Mouse (Mus musculus): ENCODE data around the gene Nr1d2. TPM values are rescaled to one million over a fixed set of nuclear protein-coding genes. Genes with fewer than 3 reads are reported as not detected.
"Not testable (repeated sequence)": the region's sequence is repeated elsewhere in the genome, so short reads cannot be mapped to it uniquely, and the experiment has no call there.

The Nr1d2 gene
- total RNA-seq, 2 experiments from 2014 or later: 57.9 TPM

DNA sequence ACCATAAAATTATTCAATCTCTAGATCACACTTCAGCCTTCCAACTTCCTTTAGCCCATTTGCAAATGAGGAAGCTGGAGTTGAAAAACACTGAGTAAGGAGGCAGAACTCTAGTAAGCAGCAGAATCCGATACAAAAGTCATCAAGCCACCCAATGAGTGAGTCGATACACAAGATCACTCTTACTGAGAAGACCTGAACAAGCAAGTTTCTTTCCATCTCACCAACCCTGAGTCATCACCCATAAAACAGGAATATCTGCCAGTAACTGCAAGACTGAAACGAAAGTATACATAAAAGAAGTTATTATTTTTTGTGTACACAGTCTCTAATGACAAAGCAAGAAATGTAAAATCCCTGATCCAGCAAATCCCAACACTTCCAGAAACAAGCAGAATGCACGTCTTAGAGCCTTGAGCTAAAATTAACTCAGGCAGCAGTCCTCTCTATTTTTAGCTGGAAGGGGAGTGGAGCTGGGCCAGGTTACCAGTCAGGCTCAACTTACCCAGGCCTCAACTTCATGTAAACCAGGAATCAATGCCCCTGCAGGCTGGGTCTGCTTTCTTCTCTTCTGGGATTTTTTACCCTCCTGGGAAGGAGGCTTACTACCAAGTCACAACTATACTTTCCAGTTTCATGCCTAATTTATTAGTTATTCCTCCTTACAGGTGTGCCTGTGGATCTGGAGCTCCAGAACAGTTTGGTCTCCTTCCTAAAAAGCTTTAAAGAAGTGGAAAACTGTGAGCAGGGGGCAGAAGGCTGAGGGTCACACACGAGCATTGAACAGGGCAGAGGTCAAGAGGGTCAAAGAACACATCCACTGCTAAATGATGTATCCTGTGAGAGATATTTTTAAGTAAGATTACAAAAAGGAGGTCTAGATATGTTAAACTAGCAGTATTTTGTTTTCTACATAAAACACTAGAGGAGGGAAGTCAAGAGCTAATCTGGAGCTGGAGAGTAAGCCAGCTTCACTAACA lies 4.7 kb downstream of the Nr1d2 start:
- no peak for DNase-seq (ENCODE audit: extremely low spot score in 1 of 2, low spot score in 1 of 2)

DNA sequence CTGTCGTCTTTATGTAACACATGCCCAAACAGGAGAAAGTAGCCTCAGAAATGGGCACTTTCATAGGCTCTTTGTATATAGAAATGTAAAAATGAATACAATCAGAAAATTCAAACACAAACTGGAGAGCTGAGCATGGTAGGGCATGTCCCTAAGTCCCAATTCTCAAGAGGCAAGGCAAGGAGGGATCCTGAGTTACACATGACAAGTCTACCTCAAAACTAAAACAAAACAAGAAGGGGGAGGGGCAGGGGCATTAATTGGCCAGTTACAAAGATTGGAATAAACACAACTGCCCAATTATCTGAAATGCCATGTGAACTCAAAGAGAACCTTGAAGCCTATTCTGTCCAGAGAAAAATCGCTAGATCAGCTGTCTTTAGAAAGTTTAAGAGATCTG lies 5.9 kb downstream of the Nr1d2 start:
- no peak for DNase-seq (ENCODE audit: extremely low spot score in 1 of 2, low spot score in 1 of 2)

DNA sequence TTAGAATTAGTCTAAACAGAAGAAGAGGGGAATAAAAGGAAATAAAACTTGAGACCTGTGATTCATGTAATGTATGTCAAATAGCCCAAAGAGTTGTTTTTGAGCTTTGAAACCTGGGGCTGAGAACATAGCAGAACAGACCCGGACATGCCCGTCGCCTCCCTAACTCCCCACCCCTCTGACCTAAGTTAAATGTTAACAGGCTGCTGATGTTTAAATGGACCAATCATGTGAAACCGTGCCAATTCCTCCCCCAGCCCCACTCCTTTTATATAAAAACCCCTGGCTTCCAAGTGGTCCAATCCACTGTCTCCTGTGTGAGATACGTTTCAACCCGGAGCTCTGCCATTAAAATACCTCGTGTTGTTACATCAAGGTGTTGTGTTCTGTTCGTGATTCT lies 7.1 kb downstream of the Nr1d2 start:
- DNase-seq (ENCODE audit: extremely low spot score in 1 of 2, low spot score in 1 of 2): not testable (repeated sequence)

DNA sequence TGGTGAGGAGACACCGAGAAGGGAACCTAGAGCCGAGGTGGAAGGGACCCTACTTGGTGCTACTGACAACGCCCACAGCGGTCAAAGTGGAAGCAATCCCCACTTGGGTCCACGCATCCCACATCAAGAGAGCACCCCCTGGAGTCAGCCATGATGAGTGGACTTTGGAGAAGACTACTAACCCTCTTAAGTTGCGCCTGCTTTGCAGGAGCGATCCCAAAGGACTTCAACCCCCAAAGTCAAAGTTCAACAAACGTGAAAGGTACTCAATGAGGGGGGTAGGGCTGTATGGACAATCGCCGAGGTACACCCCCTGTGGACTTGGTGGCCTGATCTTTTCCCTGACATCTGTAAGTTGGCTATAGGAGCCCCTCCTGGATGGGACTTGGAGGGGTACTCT lies 9.2 kb downstream of the Nr1d2 start:
- DNase-seq (ENCODE audit: extremely low spot score in 1 of 2, low spot score in 1 of 2): not testable (repeated sequence)

DNA sequence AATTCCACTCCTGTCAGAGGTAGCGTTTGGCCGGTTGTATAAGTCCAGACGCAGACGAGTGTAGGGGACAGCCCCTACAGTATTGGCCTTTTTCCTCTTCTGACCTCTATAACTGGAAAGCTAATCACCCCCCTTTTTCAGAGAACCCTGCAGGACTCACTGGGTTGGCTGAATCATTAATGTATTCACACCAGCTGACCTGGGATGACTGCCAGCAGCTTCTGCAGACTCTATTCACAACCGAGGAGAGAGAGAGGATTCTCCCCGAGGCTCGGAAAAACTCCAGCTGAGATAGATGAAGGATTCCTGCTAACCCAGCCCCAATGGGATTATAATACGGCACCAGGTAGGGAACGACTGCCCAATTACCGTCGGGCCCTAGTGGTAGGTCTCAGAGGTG lies 12.7 kb downstream of the Nr1d2 start:
- not testable (repeated sequence) for DNase-seq (ENCODE audit: extremely low spot score in 1 of 2, low spot score in 1 of 2)

DNA sequence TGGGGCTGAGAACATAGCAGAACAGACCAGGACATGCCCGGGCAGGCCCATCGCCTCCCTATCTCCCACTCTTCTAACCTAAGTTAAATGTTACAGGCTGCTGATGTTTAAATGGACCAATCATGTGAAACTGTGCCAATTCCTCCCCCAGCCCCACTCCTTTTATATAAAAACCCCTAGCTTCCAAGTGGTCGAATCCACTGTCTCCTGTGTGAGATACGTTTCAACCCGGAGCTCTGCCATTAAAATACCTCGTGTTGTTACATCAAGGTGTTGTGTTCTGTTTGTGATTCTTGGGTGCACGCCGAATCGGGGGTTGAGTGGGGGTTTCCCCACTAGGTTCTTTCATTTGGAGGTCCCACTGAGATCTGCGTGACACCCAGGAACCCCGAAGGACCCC lies 13.5 kb downstream of the Nr1d2 start:
- not testable (repeated sequence) for DNase-seq (ENCODE audit: extremely low spot score in 1 of 2, low spot score in 1 of 2)

DNA sequence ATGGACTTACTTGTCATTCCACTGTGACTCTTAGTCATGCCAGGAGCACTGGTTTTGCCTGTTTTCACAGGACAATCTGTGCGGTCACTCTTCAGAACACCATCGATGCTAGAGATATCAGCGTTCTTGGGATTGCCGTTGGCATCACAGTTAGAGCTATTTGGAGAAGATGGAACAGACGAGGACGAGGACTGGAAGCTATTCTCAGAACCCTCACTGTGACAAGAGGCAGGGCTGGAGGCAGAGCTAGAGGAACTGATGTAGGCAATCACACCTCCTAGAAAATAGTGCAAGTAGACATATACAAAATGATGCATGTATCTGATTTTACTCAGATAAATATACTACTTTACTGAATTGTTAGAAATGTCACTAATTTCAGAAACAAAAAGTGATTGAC lies 16.9 kb downstream of the Nr1d2 start:
- no peak for DNase-seq (ENCODE audit: extremely low spot score in 1 of 2, low spot score in 1 of 2)

DNA sequence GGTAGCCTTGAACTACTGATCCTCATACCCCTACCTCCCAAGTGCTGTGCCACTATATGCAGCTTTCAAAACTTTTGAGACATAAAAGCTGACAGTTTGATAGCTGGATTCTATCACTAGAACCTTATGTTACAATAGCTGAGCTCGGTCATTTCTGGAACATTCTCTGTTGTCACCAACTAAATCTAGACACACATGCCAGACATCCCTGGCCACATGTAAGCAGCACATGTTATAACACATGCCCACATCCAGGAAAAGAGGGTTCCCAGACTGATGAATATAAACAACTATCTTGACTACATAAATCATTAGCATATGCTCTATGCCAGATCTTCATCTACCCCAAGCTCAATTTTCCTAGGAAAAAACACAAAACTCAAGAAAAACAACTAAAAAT lies 21.8 kb downstream of the Nr1d2 start:
- no peak for DNase-seq (ENCODE audit: extremely low spot score in 1 of 2, low spot score in 1 of 2)

DNA sequence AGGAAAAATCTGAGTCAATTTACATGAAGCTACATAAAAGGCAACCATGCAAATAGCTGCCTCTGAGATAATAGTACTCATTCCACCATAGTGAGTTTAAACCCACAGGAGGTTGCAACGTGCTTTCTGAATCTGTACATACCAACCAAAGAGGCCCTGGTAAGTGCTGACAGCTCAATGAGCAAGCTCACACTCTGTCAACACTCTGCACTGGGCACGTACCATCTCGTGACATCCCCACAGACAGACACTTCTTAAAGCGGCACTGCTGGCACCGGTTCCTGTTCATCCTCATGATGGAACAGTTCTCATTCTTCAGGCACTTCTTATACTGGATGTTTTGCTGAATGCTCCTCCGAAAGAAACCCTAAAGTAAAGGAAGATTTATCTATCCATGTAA lies 22.5 kb downstream of the Nr1d2 start:
- DNase-seq (ENCODE audit: extremely low spot score in 1 of 2, low spot score in 1 of 2): no peak

DNA sequence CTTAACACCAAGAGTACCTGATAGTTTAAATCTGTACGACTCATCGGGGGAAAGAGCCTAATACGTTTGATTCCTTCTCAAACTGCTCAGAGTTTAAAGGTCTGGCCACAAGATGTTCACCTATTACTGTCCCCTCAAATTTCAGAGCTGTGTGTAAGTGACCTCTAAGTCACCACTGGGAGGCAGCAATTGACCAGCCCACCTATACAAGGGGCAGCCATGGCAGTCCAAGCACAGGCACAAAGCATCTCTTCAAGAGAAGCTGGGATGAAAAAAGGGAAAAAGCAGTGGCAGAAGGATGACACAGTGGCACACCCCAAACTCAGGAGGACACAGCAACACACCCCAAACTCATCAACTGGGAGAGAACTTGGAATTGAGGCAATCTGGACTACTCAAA lies 28.1 kb downstream of the Nr1d2 start:
- no peak for DNase-seq (ENCODE audit: extremely low spot score in 1 of 2, low spot score in 1 of 2)

DNA sequence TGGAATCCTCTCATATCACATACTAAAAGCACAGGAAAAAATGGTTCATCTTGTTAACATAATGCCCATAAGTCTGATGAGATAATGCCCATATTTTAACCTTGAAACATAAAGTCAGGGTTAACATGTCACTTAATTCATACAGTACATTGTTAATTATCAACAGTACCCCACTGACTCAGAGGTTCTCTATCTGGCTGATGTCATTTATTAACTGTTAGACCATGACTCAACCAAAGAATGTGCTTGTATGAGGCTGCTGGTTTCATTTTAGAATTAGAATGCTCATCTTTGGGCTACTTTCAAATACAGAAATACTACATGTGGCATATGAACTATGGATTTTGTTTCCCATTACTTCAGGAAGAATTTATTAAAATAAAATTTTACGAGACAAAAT lies 34.6 kb downstream of the Nr1d2 start:
- not testable (repeated sequence) for DNase-seq (ENCODE audit: extremely low spot score in 1 of 2, low spot score in 1 of 2)

DNA sequence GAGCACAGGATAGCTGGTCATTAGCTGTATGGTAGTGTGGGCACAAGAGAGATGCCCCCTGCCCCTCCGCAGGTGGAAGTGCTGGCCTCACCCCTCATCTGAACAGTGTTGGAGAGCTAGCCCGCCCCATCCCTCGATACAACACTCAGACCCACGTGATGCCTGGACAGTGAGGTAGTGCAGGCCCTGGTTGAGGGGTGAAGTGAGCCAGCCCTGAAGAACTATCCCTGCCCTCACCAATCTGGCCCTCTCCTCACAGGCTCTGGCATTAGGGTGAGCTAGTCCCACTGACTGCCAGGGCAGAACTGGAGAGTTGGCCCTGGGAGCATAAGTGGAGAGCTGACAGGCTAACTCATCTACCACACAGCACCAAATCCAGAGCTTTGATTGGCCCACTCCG lies 37.5 kb downstream of the Nr1d2 start:
- no peak for DNase-seq (ENCODE audit: extremely low spot score in 1 of 2, low spot score in 1 of 2)

DNA sequence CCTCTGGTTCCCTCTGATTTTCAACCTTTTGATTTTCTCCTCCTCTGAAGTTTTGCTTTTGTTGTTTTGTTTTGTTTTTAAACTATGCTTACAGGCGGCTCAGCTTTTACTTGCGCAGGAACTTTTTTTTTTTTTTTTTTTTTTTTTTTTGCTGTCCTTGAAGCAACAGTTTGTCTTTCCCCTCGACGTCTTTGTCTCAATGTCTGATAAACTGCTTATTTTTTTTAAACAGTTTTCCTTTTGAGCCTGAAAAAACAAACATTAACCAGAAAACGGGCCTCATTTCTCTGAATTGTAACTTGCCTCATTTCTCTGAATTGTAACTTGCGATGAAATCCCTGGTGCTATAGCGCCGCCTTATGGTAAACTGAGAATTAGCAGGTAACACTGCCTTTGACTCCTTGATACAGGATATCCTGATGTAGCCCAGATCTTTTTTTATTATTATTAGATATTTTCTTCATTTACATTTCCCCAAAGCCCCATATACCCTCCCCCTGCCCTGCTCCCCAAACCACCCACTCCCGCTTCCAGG lies 52.0 kb downstream of the Nr1d2 start:
- peak in 1 of 2 experiments; percentile 67 for DNase-seq (ENCODE audit: extremely low spot score in 1 of 2, low spot score in 1 of 2)

DNA sequence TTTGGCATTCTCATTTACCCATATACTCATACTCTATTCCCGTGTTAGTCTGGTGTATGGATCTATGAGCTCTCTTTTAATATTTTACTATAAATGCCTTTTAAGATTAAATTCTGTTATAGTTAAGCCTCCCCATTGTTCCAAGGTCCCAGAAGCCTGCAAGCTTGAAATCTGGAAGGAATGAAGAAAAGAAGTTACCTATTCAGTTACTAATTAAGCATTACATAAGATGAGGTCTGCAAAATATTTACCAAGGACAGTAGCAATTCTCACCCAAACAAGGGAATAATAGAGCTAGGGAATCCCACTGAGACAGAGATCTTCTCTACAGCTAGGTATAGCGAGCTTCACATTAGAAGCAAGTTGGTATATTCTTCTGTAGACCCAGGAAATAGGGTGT lies 61.4 kb downstream of the Nr1d2 start:
- DNase-seq (ENCODE audit: extremely low spot score in 1 of 2, low spot score in 1 of 2): not testable (repeated sequence)

DNA sequence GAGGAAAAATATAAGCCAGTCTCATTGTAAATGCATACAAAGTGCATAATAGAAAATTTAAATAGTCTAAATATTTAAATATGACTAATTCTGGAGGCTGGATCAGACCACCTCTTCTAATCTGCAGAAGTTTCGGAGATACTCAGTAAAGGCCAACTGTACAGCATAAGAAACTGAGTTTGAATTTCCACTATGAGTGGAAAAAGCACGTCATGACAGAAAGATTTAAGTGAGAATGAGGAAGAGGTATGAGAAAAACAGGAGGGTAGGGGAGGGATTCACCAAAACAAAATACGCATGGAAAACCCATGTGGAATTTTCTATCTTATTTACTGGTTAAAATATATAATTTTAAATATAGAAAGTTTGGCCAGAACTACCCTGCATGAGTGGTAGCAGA lies 71.3 kb downstream of the Nr1d2 start:
- DNase-seq (ENCODE audit: extremely low spot score in 1 of 2, low spot score in 1 of 2): no peak

DNA sequence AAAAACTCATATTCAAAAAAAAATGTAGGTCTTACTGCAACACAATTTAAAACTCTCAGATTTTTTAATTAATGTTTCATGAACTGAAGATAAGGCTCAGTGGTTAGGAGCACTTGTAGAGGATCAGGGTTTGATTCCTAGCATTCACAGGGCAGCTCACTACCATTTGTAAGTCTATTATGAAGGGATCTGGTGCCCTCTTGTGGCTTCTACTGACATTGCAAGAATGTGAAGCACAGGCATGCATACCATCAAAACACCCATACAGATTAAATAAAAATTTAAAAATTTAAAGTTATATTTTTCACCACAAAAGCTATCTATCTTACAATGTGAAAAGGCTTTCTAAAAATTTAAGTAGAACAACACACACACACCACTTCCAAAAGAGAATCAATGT lies 71.9 kb downstream of the Nr1d2 start:
- DNase-seq (ENCODE audit: extremely low spot score in 1 of 2, low spot score in 1 of 2): peak in 1 of 2 experiments; percentile 58

Small RNA genes within 50 kb of the gene (microRNA-seq; reads per million reads assigned to microRNA genes)
- 0 to 0.40 reads per million in 2 experiments for gene Gm44469

Other genes with a start within 250 kb of the Nr1d2 start
- 10 to 100 TPM; 84.0 to 84.1 TPM for gene Nkiras1, start 32.0 kb upstream of the Nr1d2 start, total RNA-seq (2021)
- 100 to 1,000 TPM; 408 to 422 TPM for gene Rpl15, start 32.3 kb upstream of the Nr1d2 start, total RNA-seq (2021)
- 100 to 1,000 TPM; 105 to 110 TPM for gene Ube2e1, start 92.7 kb upstream of the Nr1d2 start, total RNA-seq (2021)

Data from layer of hippocampus, postnatal 25 days (tissue).